In genomic region chr17:5246688-5247087, GRCm38 (mm10) we compare ENCODE assay signal across 11 mouse cellular contexts.
DNase-seq lines count a peak whose midpoint lies in the region; ATAC-seq lines count a peak whose summit lies in the region.
"Had no signal": no experiment of that assay in that cellular context is flagged by ENCODE, and none has a peak within 500 bp of the region (broad histone marks: within the 10 kb centered on the region; RNA-seq: fewer than 3 reads in every experiment).

No protein-coding gene starts in this region.

- no peak overlapping the region for H3K4me3 ChIP-seq in heart, embryonic 12.5 days
- no peak overlapping the region for H3K4me3 ChIP-seq in kidney, embryonic 15.5 days (replicated peaks)
- no peak overlapping the region for H3K4me3 ChIP-seq in forebrain, embryonic 13.5 days
- H3K4me3 ChIP-seq in midbrain, embryonic 10.5 days = no peak overlapping the region
- H3K4me3 ChIP-seq: layer of hippocampus, adult 2 months; limb, embryonic 13.5 days; midbrain, embryonic 13.5 days had no signal

- H3K4me1 ChIP-seq in heart, embryonic 12.5 days (replicated peaks) = peaks cover 40% of the 10 kb centered on the region
- peaks cover 54% of the 10 kb centered on the region for H3K4me1 ChIP-seq in kidney, embryonic 15.5 days
- peaks cover 25% of the 10 kb centered on the region for H3K4me1 ChIP-seq in forebrain, embryonic 13.5 days
- 0 out of 2 replicates have a peak, but pooled peaks cover 3% of the 10 kb centered on the region for H3K4me1 ChIP-seq in midbrain, embryonic 10.5 days

- no peaks in the 10 kb centered on the region for H3K9me3 ChIP-seq in heart, embryonic 12.5 days (replicated peaks)
- no peaks in the 10 kb centered on the region for H3K9me3 ChIP-seq in kidney, embryonic 15.5 days (replicated peaks)
- H3K9me3 ChIP-seq in forebrain, embryonic 13.5 days (replicated peaks) = no peaks in the 10 kb centered on the region
- H3K9me3 ChIP-seq in midbrain, embryonic 10.5 days (replicated peaks) = no peaks in the 10 kb centered on the region
- H3K9me3 ChIP-seq: limb, embryonic 13.5 days; midbrain, embryonic 13.5 days had no signal

- no peak overlapping the region for H3K4me2 ChIP-seq in heart, embryonic 12.5 days
- no peak overlapping the region for H3K4me2 ChIP-seq in kidney, embryonic 15.5 days
- no peak overlapping the region for H3K4me2 ChIP-seq in forebrain, embryonic 13.5 days
- H3K4me2 ChIP-seq: limb, embryonic 13.5 days; midbrain, embryonic 13.5 days had no signal

- H3K36me3 ChIP-seq in heart, embryonic 12.5 days = no peaks in the 10 kb centered on the region; the same call in 1 of the 2 replicates
- H3K36me3 ChIP-seq in kidney, embryonic 15.5 days = peaks cover 14% of the 10 kb centered on the region; the same call in 1 of the 2 replicates
- peaks cover 5% of the 10 kb centered on the region; the same call in 1 of the 2 replicates for H3K36me3 ChIP-seq in forebrain, embryonic 13.5 days (ENCODE audit: poor library complexity, severe bottlenecking)
- H3K36me3 ChIP-seq in midbrain, embryonic 10.5 days = peaks cover 19% of the 10 kb centered on the region
- H3K36me3 ChIP-seq: midbrain, embryonic 13.5 days had no signal

- DNase-seq in gastrocnemius, adult 18-20 months (ENCODE audit: low spot score) = peak; percentile 59
- DNase-seq in gastrocnemius, postnatal 4 days (ENCODE audit: low spot score in 2 of 2) = no peak
- DNase-seq in adrenal gland, postnatal 14 days = peak; percentile 82
- DNase-seq in Muller cell, postnatal 12 days (ENCODE audit: inconsistent ontology term) = no peak
- DNase-seq in midbrain, embryonic 10.5 days (ENCODE audit: low spot score) = no peak

- no peak for ATAC-seq in heart, embryonic 12.5 days (ENCODE audit: insufficient number of reproducible peaks, low FRiP score)
- ATAC-seq in kidney, embryonic 15.5 days (replicated peaks; ENCODE audit: low FRiP score) = no peak; the same call in 1 of the 2 replicates
- ATAC-seq in forebrain, embryonic 13.5 days = no peak
- ATAC-seq: midbrain, embryonic 13.5 days had no signal

- 62% methylated on average over 11 of the region's 11 CpGs for WGBS in heart, embryonic 12.5 days
- WGBS in kidney, embryonic 15.5 days = 44% methylated on average over 11 of the region's 11 CpGs
- 88% methylated on average over 11 of the region's 11 CpGs for WGBS in forebrain, embryonic 13.5 days
- 90% methylated on average over 11 of the region's 11 CpGs for WGBS in midbrain, embryonic 10.5 days

- peak overlapping the region; percentile 58 for H3K27ac ChIP-seq in heart, embryonic 12.5 days (ENCODE audit: poor library complexity, severe bottlenecking)
- 0 out of 2 replicates have a peak overlapping the region, but pooled peaks have one; percentile 29 for H3K27ac ChIP-seq in kidney, embryonic 15.5 days
- no peak overlapping the region for H3K27ac ChIP-seq in forebrain, embryonic 13.5 days
- H3K27ac ChIP-seq in midbrain, embryonic 10.5 days (replicated peaks) = no peak overlapping the region
- H3K27ac ChIP-seq: limb, embryonic 13.5 days; midbrain, embryonic 13.5 days had no signal

- peak overlapping the region; percentile 23; the same call in 1 of the 2 replicates for H3K9ac ChIP-seq in heart, embryonic 12.5 days
- H3K9ac ChIP-seq in kidney, embryonic 15.5 days = no peak overlapping the region
- no peak overlapping the region for H3K9ac ChIP-seq in forebrain, embryonic 13.5 days
- H3K9ac ChIP-seq: limb, embryonic 13.5 days; midbrain, embryonic 13.5 days had no signal

- H3K27me3 ChIP-seq in heart, embryonic 12.5 days (replicated peaks) = no peaks in the 10 kb centered on the region
- no peaks in the 10 kb centered on the region for H3K27me3 ChIP-seq in kidney, embryonic 15.5 days
- no peaks in the 10 kb centered on the region for H3K27me3 ChIP-seq in forebrain, embryonic 13.5 days
- no peaks in the 10 kb centered on the region for H3K27me3 ChIP-seq in midbrain, embryonic 10.5 days (ENCODE audit: low read depth, poor library complexity, severe bottlenecking)
- H3K27me3 ChIP-seq: limb, embryonic 13.5 days; midbrain, embryonic 13.5 days had no signal

Comparison
In these comparisons a context has a peak if more than half of its experiments do, and no peak if none do; other contexts are left out.
1. DNase-seq: peak in gastrocnemius, adult 18-20 months (single experiment) and adrenal gland, postnatal 14 days (single experiment); none in gastrocnemius, postnatal 4 days (0 of 2), Muller cell, postnatal 12 days (single experiment) and midbrain, embryonic 10.5 days (single experiment).
2. H3K27ac ChIP-seq: peak in heart, embryonic 12.5 days (single experiment) and kidney, embryonic 15.5 days (single experiment); none in forebrain, embryonic 13.5 days (single experiment) and midbrain, embryonic 10.5 days (single experiment).